Mouse (Mus musculus) liver, embryonic 13.5 days (tissue): ENCODE data around the gene Sfxn2. TPM values are rescaled to one million over a fixed set of nuclear protein-coding genes. Genes with fewer than 3 reads are reported as not detected.
"Not testable (repeated sequence)": the region's sequence is repeated elsewhere in the genome, so short reads cannot be mapped to it uniquely, and the experiment has no call there.

Experiments
- ATAC-seq: fragments of 200-750 bp; cut with Nextera tagmentation; 2 replicates; pipeline ENCODE4 v1.8.0; 2017; ENCODE audit warnings: low read depth, mild to moderate bottlenecking, moderate number of reproducible peaks, moderate library complexity
- DNase-seq: peaks from one replicate; pipeline ENCODE4 v3.0.0; 2022
- H3K27ac ChIP-seq: fragments of 300-500 bp; sonication (generic); 2 replicates; pipeline ENCODE4 v1.5.1; 2015; ENCODE audit warnings: moderate library complexity, mild to moderate bottlenecking, inconsistent platforms
- H3K27me3 ChIP-seq: fragments of 300-500 bp; sonication (generic); 2 replicates; pipeline ENCODE4 v1.6.1; 2015; ENCODE audit warnings: mild to moderate bottlenecking, inconsistent platforms
- H3K36me3 ChIP-seq: fragments of 300-500 bp; sonication (generic); 2 replicates; pipeline ENCODE4 v1.6.1; 2015; ENCODE audit warnings: mild to moderate bottlenecking, inconsistent platforms
- H3K4me1 ChIP-seq: fragments of 300-500 bp; sonication (generic); replicated peaks from 2 replicates; pipeline ENCODE4 v1.6.1; 2015; ENCODE audit warnings: inconsistent platforms
- H3K4me2 ChIP-seq: fragments of 300-500 bp; sonication (generic); 2 replicates; pipeline ENCODE4 v1.6.1; 2015; ENCODE audit warnings: inconsistent platforms, mild to moderate bottlenecking, moderate library complexity
- H3K4me3 ChIP-seq: fragments of 300-500 bp; sonication (generic); replicated peaks from 2 replicates; pipeline ENCODE4 v1.5.1; 2015; ENCODE audit warnings: mild to moderate bottlenecking, inconsistent platforms
- H3K9ac ChIP-seq: fragments of 300-500 bp; sonication (generic); 2 replicates; pipeline ENCODE4 v1.6.1; 2015; ENCODE audit warnings: mild to moderate bottlenecking, inconsistent platforms
- H3K9me3 ChIP-seq: fragments of 300-500 bp; sonication (generic); replicated peaks from 2 replicates; pipeline ENCODE4 v1.6.1; 2016; ENCODE audit warnings: inconsistent platforms
- WGBS: fragments of 180-500 bp; shearing (Covaris S2); methylation state at CpG from one replicate; pipeline ENCODE4 v1.1.7; 2015; ENCODE audit not compliant: insufficient replicate concordance; 5-methylcytosine and 5-hydroxymethylcytosine counted together
- polyA plus RNA-seq: library from polyadenylated mRNA; unstranded; fragments of >200 nt; fragmentation: Nextera tagmentation; extraction: Ambion mirVana; gene quantifications from 2 replicates; pipeline ENCODE4 v1.2.1, GENCODE M21; 2015

Sfxn2 gene
- polyA plus RNA-seq, 1 experiment from 2014 or later = 18.3 TPM

GRCm38 (mm10) chr19:46548110-46548509 is 25.1 kb upstream of the Sfxn2 start:
- H3K36me3 ChIP-seq = peaks cover 19% of the 10 kb centered on the region; the same call in 1 of the 2 replicates
- 82% methylated on average over 10 of the region's 10 CpGs for WGBS
- ATAC-seq = no peak

GRCm38 (mm10) chr19:46550385-46550784 is 22.8 kb upstream of the Sfxn2 start:
- Histone ChIP-seq H3K27ac (no peak overlapping the region), H3K9me3 (no peaks in the 10 kb centered on the region), H3K4me2 (no peak overlapping the region), H3K36me3 (peaks cover 19% of the 10 kb centered on the region; the same call in 1 of the 2 replicates), H3K4me3 (no peak overlapping the region), H3K27me3 (no peaks in the 10 kb centered on the region), H3K4me1 (peaks cover 35% of the 10 kb centered on the region), H3K9ac (no peak overlapping the region)
- ATAC-seq (no peak), DNase-seq (no peak)
- WGBS = 81% methylated on average over 4 of the region's 4 CpGs

More at GRCm38 (mm10) chr19:46548110-46548509, 25.1 kb upstream of the Sfxn2 start:
- Histone ChIP-seq H3K9me3 (no peaks in the 10 kb centered on the region), H3K4me2 (no peak overlapping the region), H3K9ac (no peak overlapping the region), H3K27me3 (no peaks in the 10 kb centered on the region), H3K4me3 (no peak overlapping the region), H3K27ac (no peak overlapping the region), H3K4me1 (peaks cover 17% of the 10 kb centered on the region)
- no peak for DNase-seq

- peaks cover 30% of the 10 kb centered on the region for H3K4me1 ChIP-seq
- H3K27ac ChIP-seq = 0 out of 2 replicates have a peak overlapping the region, but pooled peaks have one; percentile 90
- no peaks in the 10 kb centered on the region for H3K27me3 ChIP-seq
- peaks cover 15% of the 10 kb centered on the region; the same call in 1 of the 2 replicates for H3K36me3 ChIP-seq
- ATAC-seq (no peak), DNase-seq (no peak)
- H3K9me3 ChIP-seq = no peaks in the 10 kb centered on the region
- no peak overlapping the region for H3K4me3 ChIP-seq
- H3K9ac ChIP-seq = no peak overlapping the region
- H3K4me2 ChIP-seq = no peak overlapping the region
- WGBS = 48% methylated on average over 4 of the region's 4 CpGs
Observed at GRCm38 (mm10) chr19:46552496-46552895, 20.7 kb upstream of the Sfxn2 start.

GRCm38 (mm10) chr19:46553541-46553955 is 19.6 kb upstream of the Sfxn2 start:
- Histone ChIP-seq H3K9me3 (no peaks in the 10 kb centered on the region), H3K4me1 (peaks cover 29% of the 10 kb centered on the region), H3K36me3 (peaks cover 13% of the 10 kb centered on the region; the same call in 1 of the 2 replicates), H3K27me3 (no peaks in the 10 kb centered on the region), H3K4me2 (peak overlapping the region; percentile 57), H3K9ac (peak overlapping the region; percentile 62), H3K27ac (peak overlapping the region; percentile 90), H3K4me3 (no peak overlapping the region; the same call in 1 of the 2 replicates)
- ATAC-seq (peak; percentile 92), DNase-seq (peak; percentile 64)
- WGBS = 9% methylated on average over 11 of the region's 11 CpGs

GRCm38 (mm10) chr19:46558009-46558408 is 15.2 kb upstream of the Sfxn2 start:
- no peak overlapping the region for H3K9ac ChIP-seq
- 77% methylated on average over 8 of the region's 8 CpGs for WGBS
- H3K9me3 ChIP-seq = no peaks in the 10 kb centered on the region
- DNase-seq (no peak), ATAC-seq (no peak)
- no peaks in the 10 kb centered on the region for H3K27me3 ChIP-seq
- peaks cover 36% of the 10 kb centered on the region for H3K4me1 ChIP-seq
- H3K4me3 ChIP-seq = no peak overlapping the region
- no peak overlapping the region for H3K27ac ChIP-seq
- no peak overlapping the region for H3K4me2 ChIP-seq
- no peaks in the 10 kb centered on the region for H3K36me3 ChIP-seq

- no peaks in the 10 kb centered on the region for H3K36me3 ChIP-seq
- H3K27me3 ChIP-seq = no peaks in the 10 kb centered on the region
- H3K9me3 ChIP-seq = no peaks in the 10 kb centered on the region
- no peak overlapping the region for H3K4me3 ChIP-seq
- no peak overlapping the region for H3K9ac ChIP-seq
- DNase-seq (no peak), ATAC-seq (no peak)
- H3K4me1 ChIP-seq = peaks cover 30% of the 10 kb centered on the region
- H3K27ac ChIP-seq = no peak overlapping the region
- no peak overlapping the region for H3K4me2 ChIP-seq
- 74% methylated on average over 12 of the region's 12 CpGs for WGBS
Observed at GRCm38 (mm10) chr19:46558631-46559030, 14.5 kb upstream of the Sfxn2 start.

GRCm38 (mm10) chr19:46562132-46562531 is 11.0 kb upstream of the Sfxn2 start:
- DNase-seq = peak; percentile 31
- Histone ChIP-seq H3K9me3 (no peaks in the 10 kb centered on the region), H3K4me1 (peaks cover 18% of the 10 kb centered on the region), H3K9ac (no peak overlapping the region), H3K36me3 (no peaks in the 10 kb centered on the region), H3K4me2 (no peak overlapping the region), H3K27ac (no peak overlapping the region), H3K27me3 (no peaks in the 10 kb centered on the region), H3K4me3 (no peak overlapping the region)
- WGBS = 28% methylated on average over 1 of the region's 1 CpGs
- 0 out of 2 replicates have a peak, but pooled peaks have one; percentile 47 for ATAC-seq

- ATAC-seq (no peak), DNase-seq (no peak)
- Histone ChIP-seq H3K4me2 (no peak overlapping the region), H3K27me3 (no peaks in the 10 kb centered on the region), H3K9me3 (no peaks in the 10 kb centered on the region), H3K27ac (no peak overlapping the region), H3K9ac (no peak overlapping the region), H3K4me1 (peaks cover 20% of the 10 kb centered on the region), H3K4me3 (no peak overlapping the region), H3K36me3 (no peaks in the 10 kb centered on the region)
- 77% methylated on average over 14 of the region's 14 CpGs for whole genome bisulfite sequencing
Observed at GRCm38 (mm10) chr19:46562581-46563515, 10.3 kb upstream of the Sfxn2 start.

- H3K9me3 ChIP-seq = no peaks in the 10 kb centered on the region
- no peaks in the 10 kb centered on the region for H3K36me3 ChIP-seq
- WGBS = 71% methylated on average over 4 of the region's 4 CpGs
- no peak overlapping the region for H3K9ac ChIP-seq
- no peak for DNase-seq
- no peaks in the 10 kb centered on the region for H3K27me3 ChIP-seq
- H3K4me3 ChIP-seq = no peak overlapping the region
- ATAC-seq = no peak
- peaks cover 20% of the 10 kb centered on the region for H3K4me1 ChIP-seq
- H3K27ac ChIP-seq = no peak overlapping the region
- H3K4me2 ChIP-seq = no peak overlapping the region
Observed at GRCm38 (mm10) chr19:46563603-46564002, 9.6 kb upstream of the Sfxn2 start.

GRCm38 (mm10) chr19:46564043-46564462 is 9.1 kb upstream of the Sfxn2 start:
- 71% methylated on average over 14 of the region's 14 CpGs for WGBS
- Histone ChIP-seq H3K36me3 (no peaks in the 10 kb centered on the region), H3K27ac (no peak overlapping the region), H3K9ac (no peak overlapping the region), H3K27me3 (no peaks in the 10 kb centered on the region), H3K4me2 (no peak overlapping the region), H3K4me3 (no peak overlapping the region), H3K9me3 (no peaks in the 10 kb centered on the region), H3K4me1 (peaks cover 15% of the 10 kb centered on the region)
- ATAC-seq = no peak
- no peak for DNase-seq

- not testable (repeated sequence) for ATAC-seq, H3K9me3 ChIP-seq, H3K36me3 ChIP-seq, H3K27ac ChIP-seq, DNase-seq, H3K9ac ChIP-seq, H3K27me3 ChIP-seq
- H3K4me2 ChIP-seq = 0 out of 2 replicates have a peak overlapping the region, but pooled peaks have one; percentile 98
- peaks cover 44% of the 10 kb centered on the region for H3K4me1 ChIP-seq
- H3K4me3 ChIP-seq = 0 out of 2 replicates have a peak overlapping the region, but pooled peaks have one; percentile 76
- 77% methylated on average over 3 of the region's 3 CpGs for WGBS
Observed at GRCm38 (mm10) chr19:46571211-46571877, 1.8 kb upstream of the Sfxn2 start.
